Mouse (Mus musculus) bone marrow, adult 2 months (tissue): Measurements from ENCODE around the gene Srsf12. TPM values are rescaled to one million over a fixed set of nuclear protein-coding genes. Genes with fewer than 3 reads are reported as not detected.

Experiments used
- H3K27ac ChIP-seq: fragments of 200-500 bp; 2 replicates; pipeline ENCODE4 v1.5.1; 2012; ENCODE audit warnings: low read depth, mild to moderate bottlenecking, control low read depth, inconsistent platforms, low read length; ENCODE audit not compliant: control insufficient read depth, poor library complexity, insufficient read depth
- H3K4me1 ChIP-seq: fragments of 200-500 bp; 2 replicates; pipeline ENCODE4 v1.6.1; 2011; ENCODE audit warnings: low read length; ENCODE audit not compliant: control insufficient read depth, insufficient read depth
- H3K4me3 ChIP-seq: fragments of 200-500 bp; replicated peaks from 2 replicates; pipeline ENCODE3; 2011; ENCODE audit warnings: mild to moderate bottlenecking, low read depth, low read length, control low read depth; ENCODE audit not compliant: control insufficient read depth
- CTCF ChIP-seq: fragments of 200-500 bp; IDR thresholded peaks from 2 replicates; pipeline ENCODE4 v1.5.1; 2011; ENCODE audit warnings: low read length, control low read depth; ENCODE audit not compliant: control insufficient read depth, insufficient read depth
- POLR2A ChIP-seq: fragments of 200-500 bp; IDR thresholded peaks from 2 replicates; pipeline ENCODE4 v1.6.1; 2011; ENCODE audit warnings: low read depth, mild to moderate bottlenecking, control low read depth, low read length, borderline replicate concordance; ENCODE audit not compliant: control insufficient read depth
- WGBS: fragments of 180-500 bp; shearing (Covaris S2); methylation state at CpG from one replicate; pipeline ENCODE4 v1.1.7; 2018; 5-methylcytosine and 5-hydroxymethylcytosine counted together
- polyA plus RNA-seq: library from polyadenylated mRNA; stranded (reverse); fragments of >200 nt; gene quantifications from 2 replicates; pipeline ENCODE4 v1.2.4, GENCODE M21; 2011; ENCODE audit warnings: low replicate concordance; ENCODE audit not compliant: missing spikeins, insufficient read depth, insufficient read length

Srsf12 gene
- polyA plus RNA-seq, 1 experiment, result 0.85 TPM

GRCm38 (mm10) chr4:33261311-33261753 is 52.5 kb downstream of the Srsf12 start:
- Histone ChIP-seq H3K27ac (no peak overlapping the region), H3K4me1 (peaks cover 5% of the 10 kb centered on the region; the same call in 1 of the 2 replicates), H3K4me3 (no peak overlapping the region)
- TF ChIP-seq POLR2A, result no peak
- TF ChIP-seq CTCF, result no peak
- 9% methylated on average over 7 of the region's 7 CpGs for WGBS

- no peak overlapping the region for H3K27ac ChIP-seq
- H3K4me1 ChIP-seq, result peaks cover 5% of the 10 kb centered on the region; the same call in 1 of the 2 replicates
- WGBS, result 71% methylated on average over 1 of the region's 1 CpGs
- TF ChIP-seq CTCF, result no peak
- TF ChIP-seq POLR2A, result no peak
- no peak overlapping the region for H3K4me3 ChIP-seq
These were observed 54.1 kb downstream of the Srsf12 start for GRCm38 (mm10) chr4:33262897-33263296.

GRCm38 (mm10) chr4:33264979-33265726 is 56.4 kb downstream of the Srsf12 start:
- 40% methylated on average over 11 of the region's 11 CpGs for WGBS
- no peak for TF ChIP-seq CTCF
- no peak for TF ChIP-seq POLR2A
- no peak overlapping the region for H3K27ac ChIP-seq
- H3K4me3 ChIP-seq, result no peak overlapping the region
- H3K4me1 ChIP-seq, result peaks cover 5% of the 10 kb centered on the region; the same call in 1 of the 2 replicates

GRCm38 (mm10) chr4:33270386-33271314 is 61.9 kb downstream of the Srsf12 start:
- H3K4me3 ChIP-seq, result no peak overlapping the region
- WGBS, result 88% methylated on average over 11 of the region's 11 CpGs
- H3K4me1 ChIP-seq, result no peaks in the 10 kb centered on the region; the same call in 1 of the 2 replicates
- no peak overlapping the region for H3K27ac ChIP-seq
- no peak for TF ChIP-seq POLR2A
- no peak for TF ChIP-seq CTCF

GRCm38 (mm10) chr4:33273437-33273836 is 64.6 kb downstream of the Srsf12 start:
- Histone ChIP-seq H3K4me3 (no peak overlapping the region), H3K4me1 (no peaks in the 10 kb centered on the region), H3K27ac (no peak overlapping the region)
- TF ChIP-seq CTCF (no peak), POLR2A (no peak)
- 62% methylated on average over 3 of the region's 3 CpGs for WGBS

GRCm38 (mm10) chr4:33281891-33282685 is 73.3 kb downstream of the Srsf12 start:
- Histone ChIP-seq H3K27ac (no peak overlapping the region), H3K4me1 (no peaks in the 10 kb centered on the region), H3K4me3 (no peak overlapping the region)
- 69% methylated on average over 3 of the region's 3 CpGs for WGBS
- TF ChIP-seq CTCF (no peak), POLR2A (no peak)

Other genes with a start within 250 kb of the Srsf12 start
- gene Rragd, start 226.0 kb upstream of the Srsf12 start, polyA plus RNA-seq, result 1.5 and 7.8 TPM in 2 replicates
- gene Ube2j1, start 177.6 kb upstream of the Srsf12 start, polyA plus RNA-seq, result 17.3 and 18.4 TPM in 2 replicates
- gene Gabrr2, start 146.0 kb upstream of the Srsf12 start, polyA plus RNA-seq, result not detected in 2 replicates
- gene Gabrr1, start 76.5 kb upstream of the Srsf12 start, polyA plus RNA-seq, result 0.65 TPM in 1 of 2 replicates, not detected in the other
- gene Pm20d2, start 19.3 kb upstream of the Srsf12 start, polyA plus RNA-seq, result 1.2 and 2.8 TPM in 2 replicates
- 19.5 and 27.9 TPM in 2 replicates for gene Pnrc1, start 81.2 kb downstream of the Srsf12 start, polyA plus RNA-seq
- gene Rngtt, start 101.3 kb downstream of the Srsf12 start, polyA plus RNA-seq, result 10.0 and 16.0 TPM in 2 replicates